Mouse (Mus musculus): ENCODE results near the gene Ccdc141.

GRCm38 (mm10) chr2:77084629-77085028, 85.8 kb downstream of the Ccdc141 start:
- TF ChIP-seq CTCF (IDR thresholded peaks at IDR 0.05; ENCODE audit: low read depth, low read length) (no peak), POLR2A (IDR thresholded peaks at IDR 0.05; ENCODE audit: borderline replicate concordance, low read depth, low read length) (no peak)
